Mouse (Mus musculus) heart, embryonic 15.5 days (tissue): ENCODE results near the gene Plau. TPM values are rescaled to one million over a fixed set of nuclear protein-coding genes. Genes with fewer than 3 reads are reported as not detected.

Source experiments
- ATAC-seq: fragments of 200-750 bp; cut with Nextera tagmentation; replicated peaks from 2 replicates; pipeline ENCODE4 v1.8.0; 2017; ENCODE audit warnings: low read depth, moderate TSS enrichment; ENCODE audit not compliant: insufficient number of reproducible peaks, insufficient read depth, low FRiP score
- H3K27ac ChIP-seq: fragments of 300-500 bp; sonication (generic); 2 replicates; pipeline ENCODE4 v1.5.1; 2015; ENCODE audit warnings: mild to moderate bottlenecking, inconsistent platforms
- H3K27me3 ChIP-seq: fragments of 300-500 bp; sonication (generic); 2 replicates; pipeline ENCODE4 v1.6.1; 2015; ENCODE audit warnings: inconsistent platforms
- H3K36me3 ChIP-seq: fragments of 300-500 bp; sonication (generic); 2 replicates; pipeline ENCODE4 v1.6.1; 2015; ENCODE audit warnings: mild to moderate bottlenecking, inconsistent platforms
- H3K4me1 ChIP-seq: fragments of 300-500 bp; sonication (generic); replicated peaks from 2 replicates; pipeline ENCODE4 v1.6.1; 2015; ENCODE audit warnings: inconsistent platforms
- H3K4me2 ChIP-seq: fragments of 300-500 bp; sonication (generic); 2 replicates; pipeline ENCODE4 v1.6.1; 2015; ENCODE audit warnings: inconsistent platforms, mild to moderate bottlenecking, moderate library complexity
- H3K4me3 ChIP-seq: fragments of 300-500 bp; sonication (generic); 2 replicates; pipeline ENCODE4 v1.5.1; 2015; ENCODE audit warnings: mild to moderate bottlenecking, inconsistent platforms
- H3K9ac ChIP-seq: fragments of 300-500 bp; sonication (generic); 2 replicates; pipeline ENCODE4 v1.6.1; 2015; ENCODE audit warnings: mild to moderate bottlenecking, inconsistent platforms
- H3K9me3 ChIP-seq: fragments of 300-500 bp; sonication (generic); replicated peaks from 2 replicates; pipeline ENCODE4 v1.6.1; 2016; ENCODE audit warnings: inconsistent platforms
- WGBS: fragments of 180-500 bp; shearing (Covaris S2); methylation state at CpG from one replicate; pipeline ENCODE4 v1.1.7; 2015; ENCODE audit warnings: mixed read lengths; 5-methylcytosine and 5-hydroxymethylcytosine counted together
- polyA plus RNA-seq: library from polyadenylated mRNA; unstranded; fragments of >200 nt; fragmentation: Nextera tagmentation; extraction: Ambion mirVana; gene quantifications from 2 replicates; pipeline ENCODE4 v1.2.1, GENCODE M21; 2015

Plau gene
- polyA plus RNA-seq, 1 experiment from 2014 or later = 1.4 TPM

DNA sequence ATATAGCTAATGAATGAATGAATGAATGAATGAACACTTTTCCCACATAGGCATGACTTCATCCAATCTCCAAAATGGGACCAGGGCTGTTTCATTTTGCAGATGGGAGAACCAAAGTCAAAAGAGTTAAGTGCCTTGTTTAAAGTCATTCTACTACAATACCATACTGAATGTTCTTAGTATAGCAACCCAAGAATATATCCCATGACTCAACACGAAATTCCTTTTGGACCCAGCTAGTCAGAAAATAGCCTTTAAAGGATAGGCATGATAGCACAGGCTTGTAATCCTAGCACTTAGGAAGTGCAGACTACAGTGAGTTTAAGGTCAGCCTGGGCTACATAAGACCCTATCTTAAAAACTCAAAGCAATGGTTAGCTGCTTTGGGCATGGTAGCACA, 4.5 kb upstream of the Plau start:
- Histone ChIP-seq H3K4me1 (peaks cover 17% of the 10 kb centered on the region), H3K27ac (no peak overlapping the region), H3K9ac (no peak overlapping the region), H3K4me2 (no peak overlapping the region), H3K36me3 (no peaks in the 10 kb centered on the region), H3K27me3 (no peaks in the 10 kb centered on the region), H3K4me3 (no peak overlapping the region), H3K9me3 (no peaks in the 10 kb centered on the region)
- ATAC-seq = no peak
- WGBS = 65% methylated on average over 1 of the region's 1 CpGs

DNA sequence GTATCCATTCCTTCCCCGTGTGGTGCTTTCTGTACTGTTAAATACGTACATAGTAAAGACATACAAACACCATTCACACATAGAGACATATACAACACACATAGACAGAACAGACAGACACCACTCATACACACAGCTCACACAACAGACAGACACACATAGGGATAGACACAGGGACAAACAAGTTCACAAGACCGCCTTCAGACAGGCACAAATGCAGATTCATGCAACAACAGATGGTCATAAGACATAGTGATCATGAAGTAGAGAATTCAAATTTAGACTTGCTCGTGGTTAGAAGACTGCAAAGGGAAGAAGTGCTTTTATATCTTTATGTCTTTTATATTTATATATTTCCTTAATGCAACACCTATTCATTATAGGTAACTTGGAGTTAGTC, 2.9 kb upstream of the Plau start:
- Histone ChIP-seq H3K27ac (no peak overlapping the region), H3K27me3 (no peaks in the 10 kb centered on the region), H3K36me3 (no peaks in the 10 kb centered on the region), H3K4me2 (no peak overlapping the region), H3K4me3 (no peak overlapping the region), H3K9me3 (no peaks in the 10 kb centered on the region), H3K9ac (no peak overlapping the region), H3K4me1 (peaks cover 19% of the 10 kb centered on the region)
- WGBS = 82% methylated on average over 4 of the region's 4 CpGs
- ATAC-seq = no peak

DNA sequence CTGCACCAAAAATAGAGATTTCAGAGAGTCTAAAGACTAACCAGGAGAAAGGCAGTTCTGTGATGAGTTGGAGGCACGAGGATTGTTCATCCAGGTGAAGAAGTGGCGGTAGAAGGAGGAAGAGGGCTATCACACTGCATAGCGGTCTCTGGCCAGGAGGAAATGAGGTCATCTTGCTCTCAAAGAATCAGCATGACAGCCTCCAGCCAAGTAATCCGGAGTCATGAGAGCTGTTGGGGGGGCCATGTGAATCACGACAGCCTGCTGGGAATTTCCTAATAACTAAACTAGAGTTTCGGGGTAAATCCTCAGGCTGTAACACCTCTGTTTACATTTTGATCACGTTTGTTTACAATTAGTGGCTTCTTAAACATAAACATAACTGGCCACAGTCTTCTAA, 2.3 kb upstream of the Plau start:
- Histone ChIP-seq H3K27me3 (no peaks in the 10 kb centered on the region), H3K4me1 (peaks cover 19% of the 10 kb centered on the region), H3K9ac (no peak overlapping the region), H3K4me3 (no peak overlapping the region), H3K9me3 (no peaks in the 10 kb centered on the region), H3K4me2 (no peak overlapping the region), H3K36me3 (no peaks in the 10 kb centered on the region), H3K27ac (no peak overlapping the region)
- ATAC-seq = no peak
- 39% methylated on average over 7 of the region's 7 CpGs for whole genome bisulfite sequencing

DNA sequence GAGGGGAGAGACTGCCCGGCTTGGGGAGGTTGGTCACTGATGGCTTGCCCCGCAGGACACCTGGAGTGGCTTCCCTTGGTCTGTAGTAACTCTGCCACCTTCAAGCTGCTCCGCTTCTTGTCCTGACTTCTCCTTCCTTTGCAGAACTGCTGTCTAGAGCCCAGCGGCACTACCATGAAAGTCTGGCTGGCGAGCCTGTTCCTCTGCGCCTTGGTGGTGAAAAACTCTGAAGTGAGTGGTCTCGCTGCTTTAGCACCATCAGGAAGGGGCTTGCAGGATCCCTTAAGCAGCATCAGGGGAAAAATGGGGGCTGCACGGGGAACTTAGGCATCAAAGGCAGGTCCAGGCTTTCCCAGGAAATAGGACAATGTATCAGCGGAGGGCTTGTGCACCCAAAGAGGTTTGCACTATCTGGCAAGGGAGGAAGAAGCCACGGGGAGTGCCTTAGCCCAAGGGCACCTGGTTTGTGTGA, 481 bp downstream of the Plau start:
- peak overlapping the region; percentile 96 for H3K4me2 ChIP-seq
- H3K4me3 ChIP-seq = peak overlapping the region; percentile 60
- peak overlapping the region; percentile 71 for H3K9ac ChIP-seq
- ATAC-seq = 0 out of 2 replicates have a peak, but pooled peaks have one; percentile 17
- peaks cover 10% of the 10 kb centered on the region for H3K4me1 ChIP-seq
- H3K27me3 ChIP-seq = no peaks in the 10 kb centered on the region
- H3K9me3 ChIP-seq = no peaks in the 10 kb centered on the region
- no peaks in the 10 kb centered on the region for H3K36me3 ChIP-seq
- WGBS = 6% methylated on average over 10 of the region's 10 CpGs
- peak overlapping the region; percentile 38; the same call in 1 of the 2 replicates for H3K27ac ChIP-seq

DNA sequence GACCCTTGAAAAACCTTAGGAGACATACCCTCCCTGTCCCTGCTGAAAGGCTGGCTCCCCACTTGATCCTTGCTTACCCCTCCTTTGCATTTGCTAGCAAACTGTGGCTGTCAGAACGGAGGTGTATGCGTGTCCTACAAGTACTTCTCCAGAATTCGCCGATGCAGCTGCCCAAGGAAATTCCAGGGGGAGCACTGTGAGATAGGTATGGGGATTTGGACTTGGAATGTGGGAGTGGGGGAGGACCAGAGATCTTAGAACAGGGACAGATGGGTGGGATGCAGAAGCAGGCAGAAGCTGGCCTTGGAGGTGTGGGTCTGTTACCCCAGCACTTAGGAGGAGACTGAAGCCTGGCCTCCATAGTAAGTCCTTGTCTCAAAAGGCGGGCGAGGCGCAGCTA, 1.2 kb downstream of the Plau start:
- H3K4me2 ChIP-seq = peak overlapping the region; percentile 96; the same call in 1 of the 2 replicates

DNA sequence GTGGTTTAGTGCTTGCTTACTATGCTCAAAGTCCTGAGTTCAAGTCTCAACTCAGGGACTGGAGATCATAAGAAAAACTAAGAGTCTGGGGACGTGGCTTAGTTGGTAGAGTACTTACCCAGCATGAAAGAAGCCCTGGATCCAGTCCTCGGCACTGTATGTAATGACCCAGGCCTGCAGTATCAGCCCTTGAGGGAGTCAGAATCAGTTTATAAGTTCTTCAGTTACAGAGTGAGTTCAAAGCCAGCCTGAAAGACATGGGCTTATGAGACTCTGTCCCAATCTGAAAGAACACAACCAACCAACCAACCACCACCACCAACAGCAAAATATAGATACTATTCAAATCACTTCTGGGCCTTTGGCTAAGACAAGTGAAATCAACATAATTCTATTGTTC, 5.1 kb downstream of the Plau start:
- no peak overlapping the region for H3K27ac ChIP-seq
- H3K4me3 ChIP-seq = no peak overlapping the region
- ATAC-seq = no peak
- H3K4me2 ChIP-seq = no peak overlapping the region
- no peaks in the 10 kb centered on the region for H3K36me3 ChIP-seq
- 78% methylated on average over 2 of the region's 2 CpGs for WGBS
- H3K9me3 ChIP-seq = no peaks in the 10 kb centered on the region
- peaks cover 15% of the 10 kb centered on the region for H3K4me1 ChIP-seq
- no peaks in the 10 kb centered on the region for H3K27me3 ChIP-seq
- no peak overlapping the region for H3K9ac ChIP-seq

More for the DNA sequence above, 1.2 kb downstream of the Plau start:
- H3K9me3 ChIP-seq = no peaks in the 10 kb centered on the region
- ATAC-seq = no peak
- no peak overlapping the region for H3K4me3 ChIP-seq
- H3K27ac ChIP-seq = no peak overlapping the region
- no peaks in the 10 kb centered on the region for H3K36me3 ChIP-seq
- WGBS = 73% methylated on average over 7 of the region's 7 CpGs
- no peaks in the 10 kb centered on the region for H3K27me3 ChIP-seq
- no peak overlapping the region for H3K9ac ChIP-seq
- peaks cover 10% of the 10 kb centered on the region for H3K4me1 ChIP-seq

DNA sequence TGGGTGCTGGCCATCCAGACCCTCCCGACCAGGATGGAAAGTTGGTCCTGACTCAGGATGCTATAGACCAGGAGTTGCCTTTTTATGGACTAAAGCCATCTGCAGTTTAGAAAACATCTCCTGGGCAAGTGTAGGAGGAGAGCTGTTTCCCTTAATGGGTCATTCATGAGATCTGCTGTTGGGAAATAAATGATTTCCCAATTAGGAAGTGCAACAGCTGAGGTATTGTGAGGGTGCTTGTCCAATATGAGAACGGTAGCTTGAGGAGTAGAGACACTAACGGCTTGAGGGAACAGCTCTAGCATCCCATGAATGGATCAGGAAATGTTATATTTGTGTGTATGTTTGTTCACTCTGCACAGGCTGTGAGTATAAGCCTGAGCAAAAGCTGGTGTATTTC, 6.2 kb downstream of the Plau start:
- 66% methylated on average over 3 of the region's 3 CpGs for WGBS

DNA sequence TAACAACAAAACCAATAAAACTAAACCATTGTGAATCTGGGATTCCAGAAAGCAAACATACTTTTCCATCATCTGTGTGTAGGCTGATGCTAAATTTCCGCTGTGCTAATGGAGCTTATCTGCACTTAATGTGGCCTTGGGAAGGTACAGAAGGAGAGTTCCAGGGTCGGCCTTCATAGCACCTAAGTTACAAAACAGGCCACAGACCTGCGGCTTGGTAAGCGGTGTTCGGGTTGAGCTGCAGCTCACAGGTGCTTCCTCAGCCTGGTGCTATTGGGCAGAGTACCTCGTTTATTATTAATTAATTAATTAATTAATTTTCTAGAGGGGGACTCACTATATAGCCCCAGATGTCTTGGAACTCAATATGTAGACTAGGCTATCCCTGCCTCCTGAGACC, 7.7 kb downstream of the Plau start:
- H3K9me3 ChIP-seq = no peaks in the 10 kb centered on the region
- no peak overlapping the region for H3K9ac ChIP-seq
- no peak overlapping the region for H3K27ac ChIP-seq
- 89% methylated on average over 6 of the region's 6 CpGs for WGBS
- no peaks in the 10 kb centered on the region for H3K27me3 ChIP-seq
- H3K4me2 ChIP-seq = no peak overlapping the region
- H3K4me1 ChIP-seq = 0 out of 2 replicates have a peak, but pooled peaks cover 9% of the 10 kb centered on the region
- H3K4me3 ChIP-seq = no peak overlapping the region
- H3K36me3 ChIP-seq = no peaks in the 10 kb centered on the region
- ATAC-seq = no peak

More for the DNA sequence above, 6.2 kb downstream of the Plau start:
- Histone ChIP-seq H3K4me2 (no peak overlapping the region), H3K4me1 (0 out of 2 replicates have a peak, but pooled peaks cover 9% of the 10 kb centered on the region), H3K27me3 (no peaks in the 10 kb centered on the region), H3K27ac (no peak overlapping the region), H3K4me3 (no peak overlapping the region), H3K9ac (no peak overlapping the region), H3K36me3 (no peaks in the 10 kb centered on the region), H3K9me3 (no peaks in the 10 kb centered on the region)
- ATAC-seq = no peak

DNA sequence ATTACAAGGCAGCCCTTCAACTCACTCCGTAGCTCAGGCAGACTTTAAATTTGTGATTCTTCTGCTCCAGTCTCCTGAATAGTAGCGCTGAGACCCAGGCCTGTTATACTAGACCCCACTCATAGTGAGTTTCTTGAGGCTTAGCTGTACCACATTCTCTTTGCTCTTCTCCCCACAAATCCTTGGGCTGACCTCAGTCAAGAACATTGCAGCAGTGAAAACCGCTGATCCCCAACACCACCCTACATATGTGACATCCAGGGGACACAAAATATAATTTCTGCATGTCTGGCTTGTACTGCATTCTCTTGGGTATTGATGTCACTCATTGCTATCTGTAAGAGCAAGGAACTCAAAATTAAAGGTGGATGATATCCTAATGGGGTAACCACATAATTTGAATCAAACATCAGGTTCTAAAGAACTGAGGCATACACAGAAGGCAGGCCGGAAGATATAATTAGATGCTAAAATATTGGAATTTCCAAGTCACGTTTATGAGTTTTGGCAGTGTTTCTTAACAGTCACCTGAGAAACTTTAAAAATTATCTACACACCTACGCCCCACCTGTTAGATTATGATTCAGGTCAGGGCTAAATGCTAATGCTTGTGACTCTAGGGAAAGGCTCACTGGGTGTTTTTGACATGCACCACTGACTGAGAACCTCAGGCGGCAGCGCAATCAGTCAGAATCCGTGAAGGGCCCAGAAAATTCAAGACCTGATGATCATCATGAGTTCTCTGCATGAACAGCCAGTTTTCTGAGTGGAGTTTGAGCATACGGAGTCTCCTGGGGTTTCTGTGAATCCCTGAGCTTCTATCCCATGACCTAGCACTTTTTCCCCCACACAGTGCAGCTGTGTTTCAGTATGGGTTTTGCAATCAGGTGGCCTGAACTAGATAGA, 8.5 kb downstream of the Plau start:
- peak overlapping the region; percentile 8; the same call in 1 of the 2 replicates for H3K27ac ChIP-seq
- no peaks in the 10 kb centered on the region for H3K36me3 ChIP-seq
- H3K9ac ChIP-seq = no peak overlapping the region
- 0 out of 2 replicates have a peak, but pooled peaks cover 9% of the 10 kb centered on the region for H3K4me1 ChIP-seq
- no peak overlapping the region for H3K4me3 ChIP-seq
- H3K4me2 ChIP-seq = no peak overlapping the region
- no peaks in the 10 kb centered on the region for H3K27me3 ChIP-seq
- 85% methylated on average over 10 of the region's 10 CpGs for WGBS
- ATAC-seq = no peak
- no peaks in the 10 kb centered on the region for H3K9me3 ChIP-seq

DNA sequence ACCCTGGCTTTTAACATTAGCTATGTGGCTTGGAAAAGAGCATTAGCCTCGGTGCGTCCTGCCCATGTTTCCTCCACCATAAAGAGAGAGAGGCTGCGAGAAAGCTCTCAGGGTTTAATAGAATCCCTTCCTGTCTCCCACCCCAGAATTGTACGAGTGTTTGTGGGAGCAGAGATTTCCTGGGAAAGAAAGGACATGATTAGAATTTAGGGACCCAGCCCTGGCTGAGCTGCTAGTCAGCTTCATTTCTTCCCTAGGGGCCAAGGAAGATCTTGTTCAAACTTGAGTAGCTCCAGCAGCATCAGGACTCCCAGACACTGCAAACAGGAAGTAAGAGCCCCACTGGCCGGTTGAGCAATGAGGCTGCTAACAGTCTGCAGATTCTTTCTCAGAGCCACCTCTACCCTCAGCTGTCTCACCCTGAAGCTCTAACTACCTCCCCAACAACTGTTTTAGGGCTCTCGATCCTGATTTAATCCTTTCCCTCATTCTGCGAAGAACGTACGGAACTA, 9.2 kb downstream of the Plau start:
- no peak overlapping the region for H3K4me3 ChIP-seq
- no peaks in the 10 kb centered on the region for H3K27me3 ChIP-seq
- H3K27ac ChIP-seq = peak overlapping the region; percentile 46; the same call in 1 of the 2 replicates
- H3K4me1 ChIP-seq = 0 out of 2 replicates have a peak, but pooled peaks cover 9% of the 10 kb centered on the region
- peak overlapping the region; percentile 1; the same call in 1 of the 2 replicates for H3K4me2 ChIP-seq
- ATAC-seq = no peak
- H3K9ac ChIP-seq = no peak overlapping the region
- H3K9me3 ChIP-seq = no peaks in the 10 kb centered on the region
- 53% methylated on average over 9 of the region's 9 CpGs for WGBS
- no peaks in the 10 kb centered on the region for H3K36me3 ChIP-seq

DNA sequence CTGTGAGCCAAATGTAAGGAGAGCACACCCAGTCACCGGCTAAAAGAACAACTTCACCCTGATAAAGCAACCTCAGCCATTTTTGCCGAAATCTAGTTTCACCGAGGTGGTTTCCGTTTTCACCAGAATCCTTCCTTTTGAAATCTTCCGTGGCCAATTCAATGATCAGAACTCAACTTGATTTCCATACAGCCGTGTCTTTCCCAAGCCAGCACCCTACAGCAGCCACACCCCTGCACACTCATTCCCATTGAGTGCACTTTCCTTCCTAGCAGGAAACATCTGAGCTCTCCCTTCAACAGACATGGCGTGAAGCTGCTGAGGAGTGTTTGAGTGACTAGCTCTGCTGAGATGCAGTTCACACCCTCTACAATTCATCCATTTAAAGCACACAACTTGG, 9.8 kb downstream of the Plau start:
- ATAC-seq = no peak
- 64% methylated on average over 7 of the region's 7 CpGs for WGBS
- Histone ChIP-seq H3K4me1 (0 out of 2 replicates have a peak, but pooled peaks cover 9% of the 10 kb centered on the region), H3K27ac (peak overlapping the region; percentile 46; the same call in 1 of the 2 replicates), H3K36me3 (no peaks in the 10 kb centered on the region), H3K9ac (no peak overlapping the region), H3K4me3 (no peak overlapping the region), H3K9me3 (no peaks in the 10 kb centered on the region), H3K27me3 (no peaks in the 10 kb centered on the region), H3K4me2 (peak overlapping the region; percentile 1; the same call in 1 of the 2 replicates)
